Mouse (Mus musculus) embryo, embryonic 10 days (tissue): Measurements from ENCODE around the gene Timm50.

Experiments
- DNase-seq: peaks from one replicate; pipeline ENCODE4 v3.0.0-alpha.2; 2015; ENCODE audit warnings: low spot score

Gene Timm50

DNA sequence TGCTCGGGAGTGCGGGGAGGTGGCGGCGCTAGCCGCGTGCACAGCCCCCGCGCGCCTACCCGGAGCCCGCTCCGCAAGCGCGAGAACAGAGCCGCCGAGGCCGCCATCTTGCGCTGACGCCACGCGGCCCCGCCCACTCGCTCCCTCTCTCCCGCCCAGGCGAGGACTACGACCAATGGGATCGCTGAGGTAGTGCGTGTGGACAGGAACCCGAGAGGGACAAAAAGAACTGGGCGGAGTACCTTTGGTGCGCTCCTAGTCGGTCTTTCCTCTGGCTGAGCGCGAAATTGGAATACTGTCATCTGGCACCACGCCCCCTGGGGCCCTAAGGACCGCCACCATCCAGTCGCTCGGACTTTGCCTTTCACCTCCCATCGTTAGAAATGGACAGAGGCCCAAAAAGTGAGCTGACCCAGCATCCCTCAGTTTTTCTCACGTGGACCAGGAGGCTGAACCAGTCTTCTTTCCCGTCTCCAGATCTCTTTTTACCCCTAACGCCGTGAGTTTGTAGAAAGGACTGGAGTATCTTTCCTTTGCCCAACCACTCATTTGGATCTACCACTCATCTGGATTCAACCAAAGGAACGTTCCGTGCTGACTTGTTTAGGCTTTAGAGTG is at the start of gene Timm50:
Gene Timm50 (minus strand): TSS at position 147 of the 618 bp plus-strand sequence.
- DNase-seq = peak; percentile 98

DNA sequence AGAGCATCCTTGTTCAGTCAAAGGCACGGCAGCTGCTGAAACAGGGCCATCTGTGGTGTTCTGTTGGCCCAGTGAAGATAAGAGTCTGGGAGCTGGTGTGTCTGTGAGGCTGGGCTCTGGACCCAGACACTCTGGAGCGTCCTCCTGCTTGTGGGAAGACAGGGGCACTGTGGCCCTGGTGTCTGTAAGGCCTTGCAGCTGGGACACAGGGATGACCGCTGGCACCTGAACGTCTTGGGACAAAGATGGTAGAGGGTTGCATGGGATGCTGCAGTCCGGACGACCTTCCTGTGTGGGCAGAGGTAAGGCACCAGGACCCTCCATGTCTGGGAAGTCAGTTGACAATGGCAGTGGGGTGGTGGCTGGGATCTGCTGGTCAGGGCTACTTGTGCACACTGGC is 48.4 kb upstream of the Timm50 start:
- DNase-seq = no peak

DNA sequence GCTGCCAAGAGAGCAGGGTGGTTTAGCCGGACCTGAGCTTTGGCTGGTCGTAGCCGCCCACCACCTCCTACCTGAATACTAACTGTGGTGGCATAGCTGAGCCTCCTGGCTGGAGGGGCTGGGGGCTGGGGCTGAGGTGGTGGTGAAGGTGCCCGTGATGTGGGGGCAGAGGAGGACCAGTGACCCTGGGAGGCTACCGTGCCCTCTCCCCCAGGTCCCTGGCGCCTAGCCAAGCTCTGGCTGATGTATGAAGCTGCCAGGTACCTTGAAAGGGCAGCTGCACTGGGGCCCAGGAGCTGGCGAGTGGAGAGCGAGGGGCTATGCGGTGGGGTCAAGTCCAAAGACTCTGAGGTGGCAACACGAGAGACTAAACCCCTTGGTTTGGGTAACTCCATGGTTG is 48.0 kb upstream of the Timm50 start:
- DNase-seq = no peak

DNA sequence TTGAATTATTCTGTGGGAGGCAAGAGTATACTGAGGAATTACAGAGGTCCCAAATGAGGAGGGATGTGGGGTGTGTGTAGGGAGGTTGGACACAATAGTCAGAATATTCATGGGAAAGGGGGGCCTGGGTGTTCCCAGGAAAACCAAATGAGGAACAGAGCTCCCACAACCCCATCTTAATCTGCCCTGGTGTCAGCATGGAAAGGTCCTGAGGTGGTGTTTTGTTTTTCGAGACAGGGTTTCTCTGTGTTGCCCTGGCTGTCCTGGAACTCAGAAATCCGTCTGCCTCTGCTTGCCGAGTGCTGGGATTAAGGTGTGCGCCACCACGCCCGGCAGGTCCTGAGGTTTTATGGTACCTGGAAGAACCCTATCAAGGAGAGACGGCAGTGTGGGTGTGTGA is 46.6 kb upstream of the Timm50 start:
- no peak for DNase-seq

DNA sequence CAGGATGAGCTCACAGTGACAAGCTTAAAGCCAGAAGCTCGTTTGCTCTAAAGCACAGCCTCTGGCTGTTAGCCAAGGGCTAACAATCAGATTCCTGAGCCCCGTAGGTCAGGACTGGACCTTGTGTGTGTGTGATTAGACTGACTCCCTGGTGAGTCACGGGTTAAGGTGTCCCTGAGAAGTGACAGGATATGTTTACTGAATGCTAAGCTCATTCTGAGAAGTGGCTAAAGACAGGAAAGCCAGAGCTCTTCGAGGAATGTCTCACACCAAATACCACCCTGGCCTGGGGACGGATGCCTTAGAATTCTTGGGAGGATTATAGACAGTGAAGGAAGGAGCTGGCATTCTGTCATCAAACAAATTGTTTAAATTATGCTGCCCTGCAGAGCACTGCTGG is 46.1 kb upstream of the Timm50 start:
- peak; percentile 55 for DNase-seq

DNA sequence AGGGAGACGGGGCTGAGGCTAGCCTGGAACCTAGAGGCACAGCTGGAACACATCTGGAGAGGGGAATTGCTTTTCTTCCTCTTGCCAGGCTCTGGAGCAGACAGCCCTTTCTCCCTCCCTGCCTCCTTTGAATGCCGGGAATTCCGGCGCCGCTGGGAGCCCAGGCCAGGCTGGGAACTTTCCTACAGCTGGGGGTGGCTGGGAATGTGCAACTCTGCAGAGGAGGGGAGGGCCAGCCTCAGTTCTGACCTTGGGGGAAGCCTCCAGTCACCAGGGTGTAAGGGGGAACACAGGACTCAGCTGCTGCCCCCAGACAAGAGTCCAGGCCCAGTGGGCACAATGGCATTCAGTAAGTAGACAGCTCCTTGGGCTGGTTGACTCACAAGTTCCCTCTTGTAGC is 45.1 kb upstream of the Timm50 start:
- peak; percentile 68 for DNase-seq

DNA sequence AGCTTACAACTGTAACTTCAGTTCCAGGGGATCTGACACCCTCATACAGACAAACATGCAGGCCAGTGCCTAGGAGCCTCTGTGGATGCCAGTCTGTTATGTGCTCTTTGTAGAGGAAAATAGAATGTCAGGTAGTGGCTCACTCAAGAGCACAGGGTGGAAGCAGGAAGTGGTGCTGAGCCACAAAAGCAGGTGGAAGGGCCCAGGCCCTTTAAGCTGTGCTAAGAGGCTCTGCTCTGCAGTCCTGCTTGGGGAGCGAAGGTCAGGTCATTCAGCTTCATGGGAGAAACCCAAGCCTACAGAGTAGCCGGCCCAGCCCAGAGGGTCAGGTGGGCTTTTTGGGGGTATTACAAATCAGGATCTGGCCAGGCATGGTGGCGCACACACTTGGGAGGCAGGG is 43.3 kb upstream of the Timm50 start:
- DNase-seq = no peak

DNA sequence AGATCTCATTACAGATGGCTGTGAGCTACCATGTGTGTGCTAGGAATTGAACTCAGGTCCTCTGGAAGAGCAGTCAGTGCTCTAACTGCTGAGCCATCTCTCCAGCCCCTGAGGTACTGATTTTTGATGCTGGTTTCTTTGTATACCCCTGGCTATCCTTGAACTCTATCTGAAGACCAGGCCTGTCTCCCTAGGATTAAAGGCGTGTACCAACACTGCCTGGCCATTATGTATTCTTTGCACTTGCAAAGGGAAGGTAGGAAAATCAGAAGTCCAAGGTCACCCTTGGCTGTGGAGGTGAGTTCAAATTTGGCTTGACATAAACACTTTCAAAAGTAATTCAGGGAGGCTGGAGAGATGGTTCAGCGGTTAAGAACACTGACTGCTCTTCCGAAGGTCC is 42.7 kb upstream of the Timm50 start:
- no peak for DNase-seq

DNA sequence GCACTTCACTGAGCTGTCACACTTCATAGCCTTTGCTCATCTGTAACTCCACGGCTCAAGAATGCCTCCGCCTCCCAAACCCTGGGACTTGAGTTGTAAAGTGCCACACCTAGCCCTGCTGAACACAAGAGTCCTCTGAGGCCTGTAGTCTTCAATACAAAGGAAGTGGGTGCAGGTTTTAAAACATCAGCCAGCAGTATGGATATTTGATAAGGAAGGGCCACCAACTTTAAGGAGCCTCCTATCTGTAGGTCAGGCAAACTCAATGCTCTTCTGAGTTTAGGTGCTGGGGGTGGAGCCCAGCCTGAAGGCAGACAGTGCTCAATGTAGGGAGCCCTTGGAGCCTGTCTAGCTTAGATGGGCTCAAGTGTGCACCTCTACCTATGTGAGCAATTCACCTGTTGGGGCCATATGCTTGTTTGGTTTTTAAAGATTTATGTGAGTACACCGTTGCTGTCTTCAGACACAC is 42.3 kb upstream of the Timm50 start:
- DNase-seq = no peak

DNA sequence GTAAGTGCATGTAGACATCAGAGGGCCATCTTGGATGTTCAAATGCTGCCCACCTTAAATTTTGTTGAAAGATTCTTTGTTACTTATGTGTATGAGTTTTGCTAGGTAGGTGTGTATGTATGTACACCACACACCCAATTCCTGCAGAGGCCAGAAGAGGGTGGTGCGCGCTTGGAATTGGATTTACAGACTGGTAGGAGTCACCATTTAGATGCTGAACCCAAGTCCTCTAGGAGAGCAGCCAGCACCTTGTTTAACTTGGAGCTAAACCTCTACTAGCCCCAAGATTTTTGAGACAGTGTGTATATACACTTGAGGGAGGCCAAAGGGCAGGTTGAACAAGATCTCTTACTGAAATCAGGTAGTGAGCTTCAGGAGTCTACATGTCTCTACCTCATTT is 41.4 kb upstream of the Timm50 start:
- DNase-seq = no peak

DNA sequence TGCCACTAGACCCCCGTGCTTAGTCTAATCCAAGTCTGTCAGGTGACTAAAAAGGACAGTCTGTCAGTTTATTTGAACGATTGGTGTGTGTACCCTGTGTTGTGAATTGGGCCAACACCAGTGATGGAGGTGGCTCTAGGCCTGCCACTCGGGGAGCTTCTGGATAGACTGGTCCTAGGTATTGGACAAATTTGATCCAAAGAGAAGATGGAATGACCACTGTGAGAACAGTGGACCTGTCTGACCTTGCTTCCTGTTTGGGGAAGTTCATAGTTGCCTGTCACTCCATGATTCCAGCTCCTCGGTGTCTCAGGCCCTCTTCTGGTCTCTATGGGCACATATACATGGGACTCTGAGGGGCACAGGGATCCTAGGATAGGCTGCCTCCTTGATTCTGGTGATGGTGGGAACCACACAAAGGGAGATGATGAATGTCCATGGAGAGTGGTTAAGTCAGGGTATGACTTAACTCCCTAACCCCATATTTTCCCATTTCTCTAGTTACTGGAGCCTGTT is 39.9 kb upstream of the Timm50 start:
- DNase-seq = no peak

DNA sequence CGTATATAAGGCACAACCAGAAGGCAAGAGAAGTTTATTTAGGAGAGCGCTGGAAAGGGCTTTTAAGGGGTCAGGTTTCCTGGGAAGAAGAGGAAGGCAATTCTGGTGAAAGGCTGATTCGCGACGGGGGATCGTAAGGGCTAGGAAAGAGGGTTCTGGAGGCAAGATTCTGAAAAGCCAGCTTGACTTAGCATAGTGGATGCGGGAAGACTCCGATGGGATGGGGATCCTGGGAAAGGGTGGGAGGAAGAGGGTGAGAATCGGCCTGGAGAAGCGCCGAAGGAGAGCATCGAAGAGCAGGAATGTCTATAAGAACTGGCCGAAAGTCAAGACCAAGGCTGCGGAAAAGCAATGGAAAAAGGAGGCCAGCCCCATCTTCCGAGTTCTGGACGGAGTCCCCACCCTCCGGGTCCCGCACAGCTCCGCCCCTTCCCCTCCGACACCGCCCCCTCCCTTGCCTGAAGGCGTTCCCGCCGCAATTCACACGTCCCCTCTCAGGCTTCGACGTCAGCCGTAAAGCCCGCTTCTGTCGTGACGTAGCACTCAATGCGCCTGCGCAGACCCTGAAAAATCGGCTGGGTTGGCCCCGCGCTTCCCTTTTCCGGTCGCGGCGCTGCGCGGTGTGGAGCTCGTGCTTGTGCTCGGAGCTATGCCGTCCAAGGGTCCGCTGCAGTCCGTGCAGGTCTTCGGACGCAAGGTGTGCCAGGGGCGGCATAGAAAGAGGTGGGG is 38.4 kb upstream of the Timm50 start, which contains the start of gene Rps16:
Gene Rps16 (plus strand): TSS at position 498 of the 729 bp plus-strand sequence.
- peak; percentile 99 for DNase-seq

DNA sequence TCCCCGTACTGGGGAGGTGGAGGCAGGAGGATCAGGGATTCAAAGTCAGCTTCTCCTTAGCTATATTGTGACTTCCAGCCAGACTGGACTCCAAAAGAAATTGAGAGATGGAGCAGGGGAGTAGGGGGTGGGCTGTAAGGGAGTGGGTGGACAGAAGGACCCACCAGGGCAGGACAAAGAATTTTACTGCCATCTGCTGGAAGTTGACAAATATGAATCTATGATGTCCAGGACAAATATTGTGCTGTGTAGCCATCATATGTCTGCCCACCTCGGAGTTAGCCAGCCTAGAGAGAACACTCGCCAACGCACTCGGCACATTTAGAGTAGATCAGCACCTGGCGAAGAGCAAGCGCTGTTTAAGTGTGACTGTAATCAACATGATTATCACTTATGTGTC is 36.7 kb upstream of the Timm50 start:
- DNase-seq = peak; percentile 35

DNA sequence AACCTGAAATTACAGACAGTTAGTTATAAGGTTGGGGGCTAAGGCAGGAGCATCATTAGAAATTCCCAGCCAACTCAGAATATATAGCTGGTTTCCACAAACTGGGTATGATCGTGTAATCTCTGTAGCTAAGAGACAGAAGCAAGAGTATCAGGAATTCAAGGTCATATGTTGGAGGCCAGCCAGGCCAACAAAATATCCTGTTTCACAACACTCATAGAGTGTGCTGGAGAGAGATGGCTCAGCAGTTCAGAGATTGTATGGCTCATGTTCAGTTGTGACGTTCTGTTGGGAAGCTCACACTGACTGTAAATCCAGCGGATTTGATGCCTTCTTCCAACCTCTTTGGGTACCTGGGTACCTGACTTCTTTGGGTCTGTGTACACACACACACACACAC is 35.9 kb upstream of the Timm50 start:
- DNase-seq = no peak

DNA sequence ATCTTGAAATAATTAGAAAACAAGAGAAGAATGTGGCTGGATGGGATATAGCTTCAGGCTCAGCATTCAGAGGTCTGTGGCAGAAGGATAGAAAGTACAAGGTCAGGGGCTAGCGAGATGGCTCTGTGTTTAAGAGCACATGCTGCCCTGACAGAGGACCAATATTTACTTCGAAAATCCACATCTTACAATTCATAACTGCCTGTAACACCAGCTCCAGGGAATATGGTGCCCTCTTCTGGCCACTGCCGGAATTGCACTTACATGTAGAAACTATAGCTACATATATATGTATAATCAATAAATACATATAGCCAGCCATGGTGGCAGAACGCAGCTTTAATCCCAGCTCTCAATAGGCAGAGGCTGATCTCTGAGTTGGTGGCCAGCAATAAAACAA is 32.8 kb upstream of the Timm50 start:
- DNase-seq = peak; percentile 82

DNA sequence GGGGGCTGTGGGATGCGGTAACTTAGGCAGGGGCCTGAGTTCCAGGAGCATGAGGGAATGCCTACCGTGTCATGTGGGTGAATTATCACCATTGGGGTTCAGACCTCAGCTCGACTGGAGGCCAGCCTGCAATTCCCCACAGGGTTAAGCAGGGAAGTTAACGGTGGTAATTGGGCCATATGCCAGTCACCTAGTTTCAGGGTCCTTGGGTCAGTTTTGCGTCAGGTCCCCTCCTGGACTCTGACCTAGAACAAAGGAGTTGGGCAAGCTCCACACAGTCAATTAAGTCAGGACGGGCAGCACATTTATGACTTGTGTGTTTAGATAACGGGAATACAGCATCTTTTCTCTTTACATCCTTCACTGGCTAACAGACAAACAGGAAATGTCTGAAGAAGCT is 29.5 kb upstream of the Timm50 start:
- no peak for DNase-seq

DNA sequence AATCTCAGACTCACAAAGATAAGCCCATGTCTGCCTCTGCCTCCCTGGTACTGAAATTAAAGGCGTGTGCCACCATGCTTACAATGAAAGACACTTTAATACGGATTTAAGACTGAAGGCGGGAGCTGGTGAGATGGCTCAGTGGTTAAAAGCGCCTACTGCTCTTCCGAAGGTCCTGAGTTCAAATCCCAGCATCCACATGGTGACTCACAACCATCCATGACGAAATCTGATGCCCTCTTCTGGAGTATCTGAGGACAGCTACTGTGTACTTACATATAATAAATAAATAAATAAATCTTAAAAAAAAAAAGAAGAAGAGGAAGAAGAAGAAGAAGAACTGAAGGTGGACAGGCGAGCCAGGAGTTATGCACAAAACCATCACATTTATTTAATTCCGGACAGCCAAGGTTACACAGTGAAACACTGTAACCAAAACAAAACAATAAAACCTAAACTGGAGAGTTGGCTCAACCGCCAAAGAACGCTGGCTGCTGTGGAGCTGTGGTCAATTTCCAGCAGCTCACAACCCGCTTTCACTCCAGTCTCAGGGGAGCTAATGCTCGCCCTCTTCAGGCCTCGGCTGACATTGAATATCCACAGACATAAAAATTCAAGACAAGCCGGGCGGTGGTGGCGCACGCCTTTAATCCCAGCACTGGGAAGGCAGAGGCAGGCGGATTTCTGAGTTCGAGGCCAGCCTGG is 27.5 kb upstream of the Timm50 start:
- DNase-seq = peak; percentile 58

DNA sequence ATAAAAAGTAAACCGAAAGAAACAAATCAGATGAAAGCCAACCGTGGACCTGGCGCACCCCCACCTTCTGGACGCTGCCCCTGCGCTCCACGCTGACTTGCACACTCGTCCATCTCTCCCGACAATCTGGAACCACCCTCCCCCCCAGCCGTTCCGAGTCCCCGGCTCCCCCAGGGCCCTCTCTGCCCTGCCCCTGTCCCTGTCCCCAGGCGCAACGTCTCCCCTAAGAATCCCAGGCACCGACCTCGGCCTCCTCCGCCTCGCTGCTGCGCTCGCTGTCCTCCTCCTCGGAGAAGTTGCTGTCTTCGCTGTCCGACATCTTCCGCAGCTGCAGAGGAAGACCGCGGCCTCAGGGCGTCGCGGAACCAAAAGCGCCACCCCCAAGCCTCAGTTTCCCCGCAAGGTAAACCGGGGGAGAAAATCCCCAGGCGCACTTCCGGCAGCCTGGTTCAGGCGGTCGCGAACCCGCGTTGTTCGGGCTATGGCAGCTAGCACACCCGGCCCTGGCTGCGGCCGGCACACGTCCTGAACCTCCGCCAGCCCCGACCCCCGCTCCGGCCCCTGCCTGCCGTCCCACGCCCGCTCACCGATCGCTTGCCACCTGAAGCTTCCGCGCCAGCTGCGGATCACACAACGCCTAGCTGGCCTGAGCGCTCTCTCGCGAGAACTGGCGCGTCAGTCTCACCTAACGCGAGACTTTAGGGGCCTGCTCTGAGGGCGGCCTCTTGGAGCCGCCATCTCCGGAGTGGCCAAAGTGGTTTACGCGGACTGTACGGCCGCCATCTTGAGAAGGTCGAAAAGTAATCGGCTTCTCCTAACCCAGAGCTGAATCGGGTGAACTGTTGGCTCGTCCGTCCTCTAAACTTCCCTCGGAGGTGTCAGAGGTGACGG is 26.5 kb upstream of the Timm50 start, which contains the start of gene Supt5:
Gene Supt5 (minus strand): TSS at position 639 of the 891 bp plus-strand sequence.
- peak; percentile 100 for DNase-seq

DNA sequence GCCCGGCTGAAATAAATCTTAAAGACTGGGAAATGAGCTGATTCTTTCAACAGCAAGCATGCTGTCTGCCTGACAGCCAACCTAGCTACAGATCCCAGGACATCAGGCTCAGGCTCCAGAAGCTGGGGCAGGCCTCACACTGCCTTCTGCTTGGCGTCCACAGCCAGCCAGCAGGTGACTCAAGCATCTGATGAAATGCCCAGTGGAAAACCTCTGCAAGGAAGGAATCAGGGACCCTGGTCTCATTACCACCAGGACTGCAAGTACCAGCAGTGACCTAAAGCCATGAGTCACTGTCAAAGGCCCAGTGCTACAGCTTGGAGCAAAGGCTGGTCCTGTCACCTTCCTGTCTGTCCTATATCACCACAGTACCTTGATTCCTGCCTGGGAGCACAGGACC is 23.6 kb upstream of the Timm50 start:
- DNase-seq = no peak

DNA sequence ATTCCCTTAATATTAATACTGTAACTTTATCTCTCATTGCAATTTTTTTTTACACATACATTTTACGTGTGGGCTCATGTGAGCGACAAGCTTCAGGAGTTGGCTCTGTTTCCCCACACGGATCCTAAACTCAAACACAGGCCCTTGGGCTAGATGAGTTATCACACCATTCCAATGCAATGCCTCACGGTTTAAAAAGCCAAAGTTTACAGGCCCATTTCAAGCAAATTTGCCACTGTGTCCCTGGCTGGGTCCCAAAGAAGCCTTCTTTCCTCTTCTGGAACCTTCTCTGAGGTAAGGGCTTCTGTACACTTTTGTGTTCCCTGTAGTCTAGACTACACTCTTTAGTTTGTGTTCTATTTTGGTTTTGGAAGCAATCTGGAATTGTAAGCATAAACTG is 22.7 kb upstream of the Timm50 start:
- no peak for DNase-seq

DNA sequence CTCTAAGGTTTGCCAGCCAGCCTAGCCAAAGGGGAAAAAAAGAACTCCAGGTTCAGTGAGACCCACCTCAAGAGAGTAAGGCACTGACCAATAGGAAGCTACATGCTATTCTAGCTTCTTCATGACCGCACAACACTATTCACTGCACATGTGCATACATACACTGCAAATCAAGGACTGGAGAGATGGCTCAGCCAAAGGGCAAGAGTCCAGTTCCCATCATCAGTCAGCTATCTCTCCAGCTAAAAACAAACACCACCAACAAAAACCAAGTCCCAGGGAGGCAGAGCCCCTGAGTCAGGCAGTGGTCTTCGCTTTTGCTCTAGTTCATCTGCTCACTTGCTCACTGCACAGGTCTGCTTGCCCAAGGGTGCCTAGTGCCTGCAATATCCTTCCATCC is 16.4 kb upstream of the Timm50 start:
- no peak for DNase-seq

DNA sequence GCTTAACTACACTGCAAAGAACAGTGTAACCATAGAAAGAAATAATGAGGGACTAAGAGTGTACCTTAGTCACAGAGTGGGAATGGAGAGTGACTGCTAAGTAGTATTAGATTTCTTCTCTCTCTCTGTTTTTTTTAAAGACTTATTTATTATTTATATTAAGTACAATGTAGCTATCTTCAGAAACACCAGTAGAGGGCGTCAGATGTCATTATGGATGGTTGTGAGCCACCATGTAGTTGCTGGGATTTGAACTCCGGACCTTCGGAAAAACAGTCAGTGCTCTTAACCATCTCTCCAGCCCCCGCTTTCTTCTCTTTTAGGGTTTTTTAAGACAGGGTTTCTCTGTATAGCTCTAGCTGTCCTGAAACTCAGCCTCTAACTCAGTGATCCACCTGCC is 14.6 kb upstream of the Timm50 start:
- no peak for DNase-seq
